Mouse (Mus musculus): Measurements from ENCODE around the gene Snip1.

Snip1 gene

GRCm38 (mm10) chr4:125066490-125067370, at the start of gene Snip1:
Gene Snip1 (plus strand): TSS chr4:125066672.
- DNase-seq (ENCODE audit: low read depth, low spot score): peak; percentile 96

DNA sequence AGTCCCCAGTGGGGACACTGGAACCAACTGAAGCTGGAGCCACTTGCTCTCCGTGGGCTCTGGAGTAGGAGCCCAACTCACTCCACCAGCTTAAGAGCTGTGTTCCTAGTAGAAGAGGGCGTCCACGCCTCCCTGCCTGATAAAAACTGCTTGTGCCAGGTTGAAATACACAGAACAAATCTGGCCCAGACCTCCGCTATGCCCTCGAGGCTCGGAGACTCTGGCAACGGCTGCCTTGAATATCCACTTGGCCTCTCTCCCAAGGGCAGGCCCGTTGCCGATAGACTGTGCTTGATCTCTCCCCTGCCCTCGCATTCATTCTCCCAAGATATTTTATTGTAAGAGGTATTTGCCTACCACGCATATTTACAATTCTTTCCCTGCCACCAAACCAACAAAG, 49.0 kb upstream of the Snip1 start:
- DNase-seq (ENCODE audit: low read depth, low spot score): no peak

DNA sequence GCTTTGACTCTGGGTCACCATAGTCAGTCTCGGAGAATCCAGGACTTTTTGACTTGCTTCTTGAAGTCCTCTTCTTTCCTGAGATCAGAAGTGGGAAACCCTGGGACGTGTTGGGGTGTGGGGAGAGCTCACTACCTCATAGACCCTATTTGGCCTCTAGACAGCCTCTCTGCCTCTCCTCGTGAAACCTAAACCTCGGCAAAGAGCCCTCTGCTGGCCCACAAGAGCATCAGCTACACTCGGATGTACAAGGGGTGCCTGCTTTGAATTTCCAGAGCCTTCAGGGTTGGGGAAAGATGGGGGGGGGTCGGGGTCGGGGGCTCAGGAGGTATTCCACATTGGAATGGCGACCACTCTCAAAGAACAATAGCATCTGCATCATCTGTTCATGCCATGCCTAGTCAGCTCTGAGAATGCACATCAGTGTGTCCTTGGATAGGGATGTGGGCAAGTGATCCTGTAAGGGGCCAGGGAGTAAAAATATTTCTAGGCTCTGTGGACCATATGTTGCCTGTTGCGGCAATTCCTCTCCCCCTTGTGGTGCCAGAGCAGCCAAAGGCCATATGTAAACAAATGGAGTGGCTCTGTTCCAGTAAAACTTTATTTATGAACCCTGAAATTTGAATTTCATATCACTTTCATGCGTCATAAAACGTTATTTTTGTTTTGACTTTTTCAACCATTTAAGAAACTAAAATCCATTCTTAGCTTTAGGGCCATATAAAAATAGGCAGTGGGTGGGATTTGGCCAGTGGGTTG, 45.5 kb upstream of the Snip1 start:
- peak; percentile 24 for DNase-seq (ENCODE audit: low read depth, low spot score)

DNA sequence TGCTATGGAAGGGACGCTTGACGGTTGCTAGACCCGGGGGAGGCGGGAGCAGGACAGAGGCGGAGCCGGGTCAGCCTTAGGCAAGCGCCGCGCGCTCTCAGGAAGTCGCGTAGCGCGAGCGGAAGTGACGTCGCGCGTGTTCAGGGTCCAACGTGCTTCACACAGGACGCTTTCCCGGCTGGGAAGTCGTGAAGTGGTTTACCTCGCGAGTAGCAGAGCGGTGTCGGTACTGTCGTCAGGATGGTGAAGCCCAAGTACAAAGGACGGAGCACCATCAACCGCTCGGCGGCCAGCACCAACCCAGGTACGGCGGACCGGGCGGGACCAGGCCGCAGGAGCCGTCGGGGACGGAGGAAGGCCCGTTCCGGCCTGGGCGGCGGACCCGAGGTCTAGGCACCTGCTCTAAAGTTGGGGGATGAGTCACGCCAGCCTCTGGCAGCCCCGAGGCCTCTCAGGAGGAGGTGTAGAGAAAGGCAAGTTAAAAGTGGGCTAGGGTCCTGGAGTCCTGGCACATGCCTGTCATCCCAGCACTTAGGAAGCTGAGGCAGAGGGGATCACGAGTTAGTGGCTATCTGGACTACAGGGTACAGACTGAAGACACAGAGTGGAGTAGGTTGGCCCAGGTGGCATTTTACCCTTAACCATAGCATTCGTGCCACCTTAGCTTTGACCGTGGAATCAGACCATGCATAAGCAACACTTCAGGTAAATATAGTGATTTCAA, 36.4 kb upstream of the Snip1 start:
- peak; percentile 98 for DNase-seq (ENCODE audit: low read depth, low spot score)

DNA sequence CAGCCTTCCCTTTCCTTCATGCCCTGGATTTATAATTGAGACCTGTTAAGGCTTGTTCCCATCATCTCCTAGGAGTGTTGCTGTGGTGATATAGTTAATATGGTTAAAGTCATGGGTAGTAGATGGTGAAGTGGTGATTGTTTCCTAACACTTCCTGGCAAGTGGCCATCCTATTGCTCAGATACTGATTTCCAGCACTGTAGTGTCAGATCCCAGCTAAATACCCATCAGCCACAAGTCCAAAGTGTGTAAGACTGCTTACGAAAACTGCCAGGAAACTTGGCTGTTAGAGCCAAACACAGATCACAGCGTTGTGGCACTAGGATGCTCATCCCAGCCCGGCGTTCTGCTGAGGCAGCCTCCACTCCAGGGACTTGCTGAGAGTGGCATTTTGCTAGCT, 32.1 kb upstream of the Snip1 start:
- no peak for DNase-seq (ENCODE audit: low read depth, low spot score)

GRCm38 (mm10) chr4:125044454-125044853, 22.0 kb upstream of the Snip1 start:
- no peak for DNase-seq (ENCODE audit: low read depth, low spot score)

DNA sequence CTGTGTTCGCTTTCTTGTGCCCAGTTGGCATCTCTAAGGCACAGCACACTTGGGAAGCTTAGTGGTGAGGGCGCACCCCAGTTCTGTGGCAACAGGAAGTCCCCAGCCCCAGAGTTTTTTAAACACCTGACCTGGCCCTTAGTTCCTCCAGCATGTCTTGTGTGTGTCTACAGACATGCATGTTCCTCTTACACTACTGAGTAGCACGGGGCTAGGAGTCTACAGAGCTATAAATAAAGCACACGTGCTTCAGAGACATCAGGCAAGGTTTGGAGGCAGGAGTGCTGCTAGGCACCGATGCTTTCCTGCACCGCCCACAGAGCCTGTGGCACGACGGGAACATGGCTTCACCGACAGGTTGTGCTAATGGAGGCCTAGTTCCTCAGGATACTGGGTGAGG, 11.1 kb upstream of the Snip1 start:
- no peak for DNase-seq (ENCODE audit: low read depth, low spot score)

- no peak for DNase-seq (ENCODE audit: low read depth, low spot score)
Measured at GRCm38 (mm10) chr4:125056476-125056875, 10.0 kb upstream of the Snip1 start.

DNA sequence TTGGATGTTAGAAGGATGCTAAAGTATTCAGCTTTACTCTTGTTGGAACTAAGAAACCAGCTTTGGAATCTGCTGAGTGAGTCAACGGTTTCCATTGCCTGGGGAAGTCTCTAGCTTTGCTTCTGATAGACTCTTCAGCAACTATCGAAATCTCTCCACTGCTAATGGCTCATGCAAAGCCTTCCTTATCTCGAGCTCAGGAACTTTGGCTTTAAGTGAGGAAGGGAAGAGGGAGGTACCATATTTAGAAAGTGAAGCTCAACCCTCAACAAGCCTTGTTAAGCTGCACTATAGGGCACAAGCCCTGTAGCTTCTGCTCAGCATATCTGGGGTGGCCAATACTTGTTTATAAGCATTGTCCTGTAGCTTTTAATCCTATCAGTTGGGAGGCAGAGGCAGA, 9.2 kb upstream of the Snip1 start:
- DNase-seq (ENCODE audit: low read depth, low spot score): no peak

- no peak for DNase-seq (ENCODE audit: low read depth, low spot score)
Measured at GRCm38 (mm10) chr4:125058033-125058432, 8.4 kb upstream of the Snip1 start.

DNA sequence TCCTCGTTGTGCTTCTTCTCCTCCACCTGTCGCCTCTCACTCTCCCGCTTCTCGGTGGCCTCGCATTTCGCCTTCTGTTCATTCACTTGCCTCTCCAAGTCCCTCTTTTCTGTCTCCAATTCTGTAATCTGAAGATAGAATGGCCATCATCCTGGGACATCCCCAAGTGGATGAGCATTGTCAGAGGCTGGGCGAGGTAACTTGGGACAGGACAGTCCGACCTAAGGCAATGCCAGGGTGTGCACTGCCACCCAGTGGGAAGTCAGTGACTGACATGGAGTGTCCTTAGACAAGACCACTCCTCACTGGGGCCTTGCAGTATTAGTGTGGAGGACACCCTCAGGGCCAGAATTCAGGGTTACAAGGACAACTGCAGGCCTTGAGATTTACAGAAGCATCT, 7.4 kb upstream of the Snip1 start:
- peak; percentile 80 for DNase-seq (ENCODE audit: low read depth, low spot score)

DNA sequence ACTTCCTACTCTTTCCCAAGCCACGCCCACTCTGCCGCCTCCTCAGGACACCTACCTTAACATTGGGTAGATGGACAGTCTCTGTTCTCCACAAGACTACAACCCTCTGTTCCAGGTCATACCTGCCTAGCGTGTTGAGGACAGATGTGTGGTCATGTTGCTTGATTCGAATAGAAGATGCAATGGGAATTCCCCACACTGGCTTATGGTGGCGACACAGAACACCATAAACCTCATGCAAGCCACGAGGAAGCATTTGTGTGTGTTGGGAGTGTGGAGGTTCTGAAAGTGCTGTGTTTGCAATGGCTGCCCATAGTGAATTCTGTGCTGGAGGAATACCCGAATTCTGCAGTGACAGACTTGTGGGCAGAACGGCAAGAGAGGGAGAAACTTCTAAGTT, 2.6 kb upstream of the Snip1 start:
- no peak for DNase-seq (ENCODE audit: low read depth, low spot score)

DNA sequence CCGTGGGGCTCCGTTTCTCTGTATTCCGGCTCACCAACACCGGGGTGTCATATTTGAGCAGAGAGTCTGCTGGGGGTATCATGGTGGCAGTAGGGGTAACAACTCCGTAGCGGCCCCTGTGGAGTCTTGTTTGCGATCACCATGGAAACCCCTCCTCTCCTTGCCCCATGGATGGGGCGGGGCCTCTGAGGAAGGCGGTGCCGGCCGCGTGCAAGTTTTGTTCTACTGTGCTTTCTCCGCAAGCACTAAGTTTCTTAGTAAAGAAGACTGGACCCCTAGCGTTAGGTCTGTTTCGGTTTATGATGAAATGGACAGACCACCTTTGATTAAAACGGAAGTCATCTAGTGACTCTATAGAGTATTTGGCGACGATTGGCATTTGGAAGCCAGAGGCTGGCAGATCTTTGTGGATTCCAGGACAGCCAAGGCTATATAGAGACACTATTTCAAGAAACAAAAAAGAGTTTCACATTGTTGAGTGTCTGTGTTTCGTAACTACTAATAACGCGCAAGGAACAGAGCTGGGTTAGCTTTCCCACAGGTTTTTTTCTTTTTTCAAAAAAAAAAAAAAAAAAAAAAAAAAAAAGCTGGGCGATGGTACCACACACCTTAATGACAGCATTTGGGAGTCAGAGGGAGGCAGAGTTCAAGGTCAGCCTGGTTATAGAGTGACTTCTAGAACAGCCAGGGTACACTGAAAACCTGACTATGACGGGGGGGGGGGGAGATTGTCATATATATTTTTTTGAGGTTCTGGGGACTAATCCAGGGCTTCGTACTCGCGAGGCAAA, 760 bp upstream of the Snip1 start, which contains the start of gene Dnali1:
Gene Dnali1, minus strand, starts transcription at position 187 of the 791 bp plus-strand sequence.
- DNase-seq (ENCODE audit: low read depth, low spot score): peak; percentile 77

- no peak for DNase-seq (ENCODE audit: low read depth, low spot score)
Measured at GRCm38 (mm10) chr4:125077700-125078099, 11.2 kb downstream of the Snip1 start.

DNA sequence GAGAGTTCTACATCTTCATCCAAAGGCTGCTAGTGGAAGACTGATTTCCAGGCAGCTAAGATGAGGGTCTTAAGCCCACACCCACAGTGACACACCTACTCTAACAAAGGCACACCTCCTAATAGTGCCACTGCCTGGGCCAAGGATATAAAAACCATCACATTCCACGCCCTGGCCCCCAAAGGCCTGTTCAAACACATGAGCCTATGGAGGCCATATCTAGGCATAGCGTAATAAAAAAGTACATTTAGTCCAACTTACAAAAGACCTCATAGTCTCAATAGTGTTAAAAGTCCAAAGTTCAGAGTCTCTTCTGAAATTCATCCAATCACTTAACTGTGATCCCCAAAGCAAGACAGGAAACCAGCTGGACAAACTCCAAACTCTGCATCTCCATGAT, 12.2 kb downstream of the Snip1 start:
- no peak for DNase-seq (ENCODE audit: low read depth, low spot score)

- peak; percentile 92 for DNase-seq (ENCODE audit: low read depth, low spot score)
Measured at GRCm38 (mm10) chr4:125084403-125085345, 18.2 kb downstream of the Snip1 start, which contains the start of gene Meaf6. Gene Meaf6 (plus strand): TSS chr4:125085134.

GRCm38 (mm10) chr4:125085346-125085841, 18.9 kb downstream of the Snip1 start:
- peak; percentile 94 for DNase-seq (ENCODE audit: low read depth, low spot score)

- no peak for DNase-seq (ENCODE audit: low read depth, low spot score)
Measured at GRCm38 (mm10) chr4:125093031-125093430, 26.6 kb downstream of the Snip1 start.

DNA sequence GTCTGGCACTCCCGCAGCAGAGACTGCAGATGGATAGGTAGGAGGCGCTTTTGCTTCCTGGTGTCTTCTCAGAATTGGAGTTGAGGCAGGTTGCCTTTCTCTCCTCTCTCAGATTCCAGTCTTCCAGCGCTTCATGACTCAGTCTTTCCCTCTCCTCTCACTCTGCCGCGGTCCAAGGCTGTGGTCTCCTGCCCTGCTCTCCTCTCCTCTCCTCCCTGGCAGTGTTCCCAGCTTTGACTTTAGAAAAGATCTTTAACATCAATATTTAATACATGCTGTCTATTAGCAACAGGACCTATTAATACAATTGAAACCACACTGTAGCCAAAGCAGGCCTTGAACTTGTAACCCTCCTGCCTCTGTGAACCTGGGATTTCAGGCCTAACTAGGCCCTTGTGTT, 29.6 kb downstream of the Snip1 start:
- DNase-seq (ENCODE audit: low read depth, low spot score): no peak

- no peak for DNase-seq (ENCODE audit: low read depth, low spot score)
Measured at GRCm38 (mm10) chr4:125097412-125097811, 30.9 kb downstream of the Snip1 start.

All from ZHBTc4 (cell line).